Mouse (Mus musculus) lung, postnatal 0 days (tissue): Measurements from ENCODE around the gene Sulf2.

Experiments
- CTCF ChIP-seq: IDR thresholded peaks from 2 replicates; pipeline ENCODE4 v1.5.1; 2016; ENCODE audit warnings: antibody characterized with exemption, mild to moderate bottlenecking
- EP300 ChIP-seq: IDR thresholded peaks from 2 replicates; pipeline ENCODE4 v1.6.1; 2016; ENCODE audit warnings: antibody characterized with exemption, mild to moderate bottlenecking, control low read depth

DNA sequence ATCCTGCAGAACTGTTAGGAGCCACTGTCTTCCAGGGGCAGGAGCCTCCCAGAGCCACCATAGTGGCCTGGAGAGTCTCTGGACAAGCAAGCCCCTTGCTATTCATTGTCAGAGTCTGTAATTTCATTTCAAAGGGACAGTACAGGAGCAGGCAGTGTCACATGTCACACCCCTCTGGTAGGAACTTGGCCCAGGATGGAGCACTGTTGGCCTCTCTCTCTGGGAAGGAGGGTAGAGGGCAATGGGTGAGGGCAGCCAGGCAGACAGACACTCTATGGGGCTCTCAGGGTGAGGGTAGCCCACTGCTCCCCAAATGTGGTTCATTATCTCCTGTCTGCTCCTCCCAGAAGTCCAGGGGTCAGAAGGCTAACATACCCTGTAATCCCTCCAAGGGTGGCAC lies 63.9 kb downstream of the Sulf2 start:
- TF ChIP-seq CTCF, result no peak
- TF ChIP-seq EP300, result no peak
